Comparison of ENCODE assay signal across 9 mouse cellular contexts in the genomic region with DNA sequence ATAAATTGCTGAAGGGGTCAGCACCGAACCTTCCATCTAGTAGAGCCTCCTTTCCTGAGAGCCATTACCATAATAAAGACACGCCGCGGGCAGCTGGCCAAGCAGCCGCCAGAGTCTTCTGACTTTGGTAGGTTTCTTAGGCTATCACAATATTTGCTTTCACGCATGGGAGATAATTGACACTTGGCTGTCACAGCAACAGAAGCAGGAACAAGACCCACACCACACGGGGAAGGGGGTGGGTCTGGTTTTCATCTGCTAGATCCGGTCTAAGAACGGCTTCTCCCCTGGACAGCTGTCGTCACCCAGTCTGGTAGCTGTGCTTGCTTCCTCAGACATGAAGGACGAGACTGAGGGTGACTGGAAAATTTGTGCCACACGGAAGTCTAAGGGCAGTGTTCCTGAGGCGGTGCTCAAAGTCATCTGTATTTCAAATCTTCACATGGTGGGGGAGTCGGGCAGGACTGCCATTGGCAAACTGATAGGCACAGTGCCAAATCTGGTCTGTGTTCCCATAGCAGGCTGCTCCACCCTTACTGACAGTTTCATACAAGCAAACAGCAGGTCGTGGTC.
DNase-seq lines count a peak whose midpoint lies in the region; ATAC-seq lines count a peak whose summit lies in the region.
"Had no signal": no experiment of that assay in that cellular context is flagged by ENCODE, and none has a peak within 500 bp of the region (broad histone marks: within the 10 kb centered on the region; RNA-seq: fewer than 3 reads in every experiment).

No protein-coding gene starts in this region.

- H3K4me1 ChIP-seq in forebrain, embryonic 12.5 days, result peaks cover 6% of the 10 kb centered on the region; the same call in 1 of the 2 replicates
- no peaks in the 10 kb centered on the region; the same call in 1 of the 2 replicates for H3K4me1 ChIP-seq in forebrain, embryonic 11.5 days (replicated peaks; ENCODE audit: control insufficient read depth, insufficient read depth, low read length)

- ATAC-seq in forebrain, embryonic 12.5 days (ENCODE audit: low FRiP score), result peak; percentile 23; the same call in 1 of the 2 replicates
- no peak for ATAC-seq in forebrain, embryonic 11.5 days (replicated peaks; ENCODE audit: low FRiP score)

- H3K27ac ChIP-seq in forebrain, embryonic 12.5 days, result no peak overlapping the region
- H3K27ac ChIP-seq in forebrain, embryonic 11.5 days (ENCODE audit: low read depth, low read length), result no peak overlapping the region

- H3K9me3 ChIP-seq in forebrain, embryonic 12.5 days, result no peaks in the 10 kb centered on the region
- H3K9me3 ChIP-seq in forebrain, embryonic 11.5 days (ENCODE audit: control insufficient read depth, low read length), result no peaks in the 10 kb centered on the region

- no peak for DNase-seq in forebrain, embryonic 11.5 days (ENCODE audit: low spot score)
- peak; percentile 20 for DNase-seq in R1 (ENCODE audit: low read depth, low spot score)
- DNase-seq in heart, postnatal 4 days, result peak; percentile 12
- DNase-seq in large intestine, adult 2 months (ENCODE audit: low read depth, low spot score), result peak; percentile 50
- no peak for DNase-seq in right cerebral cortex, postnatal 10 days (ENCODE audit: low spot score in 2 of 2)
- DNase-seq in spleen, adult 18-20 months, result no peak
- DNase-seq in gastrocnemius, postnatal 10 days, result no peak

- no peak overlapping the region for H3K4me2 ChIP-seq in forebrain, embryonic 12.5 days
- no peak overlapping the region for H3K4me2 ChIP-seq in forebrain, embryonic 11.5 days (ENCODE audit: low read depth, low read length, severe bottlenecking)

- no peak overlapping the region for H3K9ac ChIP-seq in forebrain, embryonic 12.5 days
- no peak overlapping the region for H3K9ac ChIP-seq in forebrain, embryonic 11.5 days (ENCODE audit: low read length)

- H3K36me3 ChIP-seq in forebrain, embryonic 12.5 days (replicated peaks), result no peaks in the 10 kb centered on the region
- H3K36me3 ChIP-seq in forebrain, embryonic 11.5 days (ENCODE audit: control insufficient read depth, insufficient read depth, low read length), result no peaks in the 10 kb centered on the region

- WGBS in forebrain, embryonic 12.5 days, result 57% methylated on average over 15 of the region's 15 CpGs
- WGBS in forebrain, embryonic 11.5 days, result 70% methylated on average over 15 of the region's 15 CpGs
- 22% methylated on average over 15 of the region's 15 CpGs for WGBS in large intestine, adult 2 months

- H3K4me3 ChIP-seq in forebrain, embryonic 12.5 days (replicated peaks), result no peak overlapping the region
- H3K4me3 ChIP-seq in forebrain, embryonic 11.5 days (ENCODE audit: low read depth, low read length), result no peak overlapping the region

- H3K27me3 ChIP-seq in forebrain, embryonic 12.5 days, result no peaks in the 10 kb centered on the region
- no peaks in the 10 kb centered on the region for H3K27me3 ChIP-seq in forebrain, embryonic 11.5 days (ENCODE audit: control insufficient read depth, insufficient read depth, low read length)
- H3K27me3 ChIP-seq: CH12.LX had no signal

Comparison
In these comparisons a context has a peak if more than half of its experiments do, and no peak if none do; other contexts are left out.
1. DNase-seq: peak in R1 (single experiment), heart, postnatal 4 days (single experiment) and large intestine, adult 2 months (single experiment); none in forebrain, embryonic 11.5 days (single experiment), right cerebral cortex, postnatal 10 days (0 of 2), spleen, adult 18-20 months (0 of 2) and gastrocnemius, postnatal 10 days (single experiment).